Mouse (Mus musculus) erythroblast, embryonic 14.5 days (primary cell): ENCODE measurements at regions not wholly inside any gene's neighbourhood (a gene's known extent, or its start where the extent isn't known, plus 50 kb on each side); places are given as distances from the start of the nearest gene placed in this dataset.

Experiments
- GATA1 ChIP-seq: IDR thresholded peaks from 2 replicates; pipeline ENCODE4 v1.6.1; 2012; ENCODE audit warnings: low read length, inconsistent platforms, mixed read lengths
- TAL1 ChIP-seq: IDR thresholded peaks from 3 replicates; pipeline ENCODE4 v1.6.1; 2012; ENCODE audit warnings: low read length, inconsistent platforms, mixed read lengths

GRCm38 (mm10) chr1:73721486-73722225 lies 402.6 kb downstream of the Tns1 start:
- TF ChIP-seq GATA1 (no peak), TAL1 (no peak)
